Mouse (Mus musculus): ENCODE results near the gene Atp1a2. TPM values are rescaled to one million over a fixed set of nuclear protein-coding genes. Genes with fewer than 3 reads are reported as not detected.
A peak's percentile ranks its signal among the peaks of the same experiment; 100 is the strongest.

Gene Atp1a2
- total RNA-seq, 1 experiment: 0.31 TPM

DNA sequence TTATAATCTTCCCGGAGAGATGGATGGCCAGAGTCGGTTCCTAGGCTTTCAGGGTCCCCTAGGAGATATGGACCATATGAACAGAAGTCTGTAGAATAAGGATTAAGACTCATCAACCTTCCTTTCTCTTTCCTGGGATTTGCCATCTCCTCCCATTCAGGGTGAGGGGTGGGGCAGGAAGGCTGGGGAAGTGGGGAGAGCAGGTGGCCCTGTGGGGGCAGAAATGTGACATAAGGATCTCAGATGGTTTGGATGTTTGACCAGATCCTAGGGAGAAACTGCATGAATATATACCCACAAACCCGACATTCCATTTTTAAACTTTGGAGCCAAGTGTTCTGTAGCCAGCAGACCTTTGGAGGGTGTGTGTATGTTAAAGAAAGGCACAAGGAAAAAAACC is 30.2 kb upstream of the Atp1a2 start:
- Histone ChIP-seq H3K9me3 (ENCODE audit: control insufficient read depth, insufficient read depth, low read depth, low read length) (no peaks in the 10 kb centered on the region), H3K4me1 (ENCODE audit: control insufficient read depth in 2 of 2, insufficient read depth in 2 of 2, low read length in 2 of 2, poor library complexity in 1 of 2) (peaks cover 0 to 10% of the 10 kb centered on the region in 2 experiments; a peak in 2 of 4 replicates), H3K27ac (ENCODE audit: insufficient read depth, low read depth, low read length, poor library complexity, severe bottlenecking) (no peak overlapping the region), H3K36me3 (ENCODE audit: control insufficient read depth, insufficient read depth, low read length, poor library complexity, severe bottlenecking) (no peaks in the 10 kb centered on the region), H3K4me3 (ENCODE audit: insufficient read depth in 1 of 2, low read depth in 1 of 2, low read length in 2 of 2, poor library complexity in 1 of 2, severe bottlenecking in 1 of 2) (no peak overlapping the region), H3K9ac (ENCODE audit: insufficient read depth, low read depth, low read length, poor library complexity, severe bottlenecking) (no peak overlapping the region)
- no peak for DNase-seq (ENCODE audit: low read depth, low spot score)
- in situ Hi-C loops (cut with MboI; ENCODE audit: low sequenced_read_pairs in 2 of 2, unreplicated experiment in 2 of 2): no loop called here
- TF ChIP-seq ZNF384 (IDR thresholded peaks at IDR 0.05; ENCODE audit: low read depth, low read length) (no peak), HCFC1 (IDR thresholded peaks at IDR 0.05; ENCODE audit: borderline replicate concordance, insufficient read depth, low read length) (no peak), MAFK (IDR thresholded peaks at IDR 0.05; ENCODE audit: insufficient read depth, low read depth, low read length) (no peak), CHD2 (IDR thresholded peaks at IDR 0.05; ENCODE audit: low read depth, low read length) (no peak), ZC3H11A (IDR thresholded peaks at IDR 0.05; ENCODE audit: borderline replicate concordance, low read depth, low read length) (no peak)

GRCm38 (mm10) chr1:172327206-172328001 is 29.5 kb upstream of the Atp1a2 start:
- no peak for DNase-seq (ENCODE audit: low read depth, low spot score)
- H3K9ac ChIP-seq (ENCODE audit: insufficient read depth, low read depth, low read length, poor library complexity, severe bottlenecking): no peak overlapping the region
- in situ Hi-C loops (cut with MboI; ENCODE audit: low sequenced_read_pairs in 2 of 2, unreplicated experiment in 2 of 2): no loop called here
- no peaks in the 10 kb centered on the region for H3K9me3 ChIP-seq (ENCODE audit: control insufficient read depth, insufficient read depth, low read depth, low read length)
- no peak overlapping the region for H3K27ac ChIP-seq (ENCODE audit: insufficient read depth, low read depth, low read length, poor library complexity, severe bottlenecking)
- no peak for TF ChIP-seq MAFK (IDR thresholded peaks at IDR 0.05; ENCODE audit: insufficient read depth, low read depth, low read length)
- no peak for TF ChIP-seq CHD2 (IDR thresholded peaks at IDR 0.05; ENCODE audit: low read depth, low read length)
- no peak for TF ChIP-seq ZNF384 (IDR thresholded peaks at IDR 0.05; ENCODE audit: low read depth, low read length)
- no peak for TF ChIP-seq ZC3H11A (IDR thresholded peaks at IDR 0.05; ENCODE audit: borderline replicate concordance, low read depth, low read length)
- H3K36me3 ChIP-seq (ENCODE audit: control insufficient read depth, insufficient read depth, low read length, poor library complexity, severe bottlenecking): no peaks in the 10 kb centered on the region
- H3K4me3 ChIP-seq (ENCODE audit: insufficient read depth in 1 of 2, low read depth in 1 of 2, low read length in 2 of 2, poor library complexity in 1 of 2, severe bottlenecking in 1 of 2): no peak overlapping the region
- peaks cover 0 to 17% of the 10 kb centered on the region in 2 experiments; a peak in 2 of 4 replicates for H3K4me1 ChIP-seq (ENCODE audit: control insufficient read depth in 2 of 2, insufficient read depth in 2 of 2, low read length in 2 of 2, poor library complexity in 1 of 2)

DNA sequence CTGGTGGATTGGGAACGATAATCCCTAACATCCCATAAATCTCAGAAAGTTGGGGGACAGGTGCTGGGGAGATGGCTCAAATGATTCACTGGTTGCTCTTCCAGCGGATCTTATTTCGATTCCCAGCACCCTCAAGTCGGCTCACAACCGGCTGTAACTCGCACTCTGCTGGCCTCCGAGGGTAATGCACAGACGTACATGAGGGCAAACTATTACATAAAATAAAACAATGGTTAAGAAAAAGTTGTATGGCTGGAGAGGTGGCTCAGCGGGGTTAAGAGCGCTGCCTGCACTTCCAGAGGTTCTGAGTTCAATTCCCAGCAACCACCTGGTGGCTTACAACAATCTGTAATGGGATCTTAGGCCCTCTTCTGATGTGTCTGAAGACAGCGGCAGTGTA is 28.8 kb upstream of the Atp1a2 start:
- Histone ChIP-seq H3K4me3 (ENCODE audit: insufficient read depth in 1 of 2, low read depth in 1 of 2, low read length in 2 of 2, poor library complexity in 1 of 2, severe bottlenecking in 1 of 2) (peak overlapping the region; percentile 54 to 67), H3K9ac (ENCODE audit: insufficient read depth, low read depth, low read length, poor library complexity, severe bottlenecking) (peak overlapping the region; percentile 61; the same call in 1 of the 2 replicates), H3K27ac (ENCODE audit: insufficient read depth, low read depth, low read length, poor library complexity, severe bottlenecking) (no peak overlapping the region), H3K4me1 (ENCODE audit: control insufficient read depth in 2 of 2, insufficient read depth in 2 of 2, low read length in 2 of 2, poor library complexity in 1 of 2) (peaks cover 0 to 17% of the 10 kb centered on the region in 2 experiments; a peak in 2 of 4 replicates), H3K9me3 (ENCODE audit: control insufficient read depth, insufficient read depth, low read depth, low read length) (no peaks in the 10 kb centered on the region), H3K36me3 (ENCODE audit: control insufficient read depth, insufficient read depth, low read length, poor library complexity, severe bottlenecking) (no peaks in the 10 kb centered on the region)
- no peak for DNase-seq (ENCODE audit: low read depth, low spot score)
- in situ Hi-C loops (cut with MboI; ENCODE audit: low sequenced_read_pairs in 2 of 2, unreplicated experiment in 2 of 2): no loop called here
- TF ChIP-seq MAFK (IDR thresholded peaks at IDR 0.05; ENCODE audit: insufficient read depth, low read depth, low read length) (no peak), HCFC1 (IDR thresholded peaks at IDR 0.05; ENCODE audit: borderline replicate concordance, insufficient read depth, low read length) (no peak), ZC3H11A (IDR thresholded peaks at IDR 0.05; ENCODE audit: borderline replicate concordance, low read depth, low read length) (no peak), ZNF384 (IDR thresholded peaks at IDR 0.05; ENCODE audit: low read depth, low read length) (no peak), CHD2 (IDR thresholded peaks at IDR 0.05; ENCODE audit: low read depth, low read length) (no peak)

- in situ Hi-C loops (cut with MboI; ENCODE audit: low sequenced_read_pairs in 2 of 2, unreplicated experiment in 2 of 2): no loop called here
- Histone ChIP-seq H3K9ac (ENCODE audit: insufficient read depth, low read depth, low read length, poor library complexity, severe bottlenecking) (peak overlapping the region; percentile 61), H3K4me3 (ENCODE audit: insufficient read depth in 1 of 2, low read depth in 1 of 2, low read length in 2 of 2, poor library complexity in 1 of 2, severe bottlenecking in 1 of 2) (peak overlapping the region; percentile 54 to 67), H3K27ac (ENCODE audit: insufficient read depth, low read depth, low read length, poor library complexity, severe bottlenecking) (no peak overlapping the region), H3K4me1 (ENCODE audit: control insufficient read depth in 2 of 2, insufficient read depth in 2 of 2, low read length in 2 of 2, poor library complexity in 1 of 2) (peaks cover 0 to 17% of the 10 kb centered on the region in 2 experiments; a peak in 2 of 4 replicates), H3K9me3 (ENCODE audit: control insufficient read depth, insufficient read depth, low read depth, low read length) (no peaks in the 10 kb centered on the region), H3K36me3 (ENCODE audit: control insufficient read depth, insufficient read depth, low read length, poor library complexity, severe bottlenecking) (no peaks in the 10 kb centered on the region)
- DNase-seq (ENCODE audit: low read depth, low spot score): no peak
- TF ChIP-seq CHD2 (IDR thresholded peaks at IDR 0.05; ENCODE audit: low read depth, low read length): no peak
- TF ChIP-seq MAFK (IDR thresholded peaks at IDR 0.05; ENCODE audit: insufficient read depth, low read depth, low read length): no peak
- no peak for TF ChIP-seq HCFC1 (IDR thresholded peaks at IDR 0.05; ENCODE audit: borderline replicate concordance, insufficient read depth, low read length)
- peak; percentile 19; the same call in 1 of the 2 replicates for TF ChIP-seq ZC3H11A (IDR thresholded peaks at IDR 0.05; ENCODE audit: borderline replicate concordance, low read depth, low read length)
- no peak for TF ChIP-seq ZNF384 (IDR thresholded peaks at IDR 0.05; ENCODE audit: low read depth, low read length)
Observed at GRCm38 (mm10) chr1:172325680-172326535, 28.0 kb upstream of the Atp1a2 start.

Measured in ES-E14 (cell line).